ENCODE assay signal across 8 mouse cellular contexts in the genomic region with DNA sequence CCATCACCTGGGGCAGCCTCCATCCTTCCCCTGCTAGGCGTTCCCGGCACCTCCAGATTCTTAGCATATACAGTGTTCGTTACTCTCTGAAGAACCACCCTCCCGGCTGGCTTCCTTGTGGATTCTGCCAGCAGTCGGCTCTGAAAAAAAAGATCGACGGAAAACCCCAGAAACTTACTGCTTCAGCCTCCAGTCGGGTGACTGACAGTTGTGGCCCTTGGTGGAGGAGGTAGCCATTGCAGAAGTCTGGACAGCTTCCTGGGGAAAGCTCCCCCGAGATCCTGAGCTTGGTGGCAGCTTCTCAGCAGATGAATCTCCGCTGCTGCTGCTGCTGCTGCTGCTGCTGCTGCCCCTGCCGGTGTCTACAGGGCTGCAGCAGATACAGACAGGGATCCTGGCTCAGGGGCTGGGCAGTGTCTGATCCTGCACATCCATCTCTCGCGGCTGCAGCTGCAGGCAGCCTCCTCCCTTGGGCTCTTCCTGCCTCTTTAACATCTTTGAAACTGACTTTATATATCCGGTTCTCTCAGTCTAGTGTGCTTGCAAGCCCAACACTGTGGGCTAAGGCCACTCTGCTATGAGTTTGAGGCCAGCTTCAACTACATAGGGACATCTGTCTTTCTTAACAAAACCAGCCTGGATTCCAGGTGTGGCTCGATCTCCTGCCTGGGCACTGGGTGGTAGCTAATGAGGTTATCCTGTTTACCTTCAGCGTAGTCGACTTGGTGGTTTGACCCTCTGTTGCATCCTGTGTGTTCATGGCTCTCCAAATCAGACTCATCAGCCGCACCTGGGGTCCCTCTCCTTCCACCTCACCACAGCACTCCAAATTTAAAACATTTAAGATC. TPM values are rescaled to one million over a fixed set of nuclear protein-coding genes. Genes with fewer than 3 reads are reported as not detected.
DNase-seq lines count a peak whose midpoint lies in the region; ATAC-seq and TF ChIP-seq lines count a peak whose summit lies in the region.

No protein-coding gene starts in this region.

- no peak overlapping the region for H3K27ac ChIP-seq in heart, embryonic 13.5 days (replicated peaks)
- 0 out of 2 replicates have a peak overlapping the region, but pooled peaks have one; percentile 17 for H3K27ac ChIP-seq in hindbrain, embryonic 15.5 days (replicated peaks)

- H3K4me1 ChIP-seq in heart, embryonic 13.5 days = peaks cover 41% of the 10 kb centered on the region
- peaks cover 28% of the 10 kb centered on the region for H3K4me1 ChIP-seq in hindbrain, embryonic 15.5 days (replicated peaks)

- peaks cover 14% of the 10 kb centered on the region for H3K36me3 ChIP-seq in heart, embryonic 13.5 days
- no peaks in the 10 kb centered on the region for H3K36me3 ChIP-seq in hindbrain, embryonic 15.5 days
- H3K36me3 ChIP-seq in myocyte (ENCODE audit: control insufficient read depth, insufficient read depth) = no peaks in the 10 kb centered on the region

- H3K9ac ChIP-seq in heart, embryonic 13.5 days = peak overlapping the region; percentile 8; the same call in 1 of the 2 replicates
- H3K9ac ChIP-seq in hindbrain, embryonic 15.5 days = no peak overlapping the region

- H3K4me2 ChIP-seq in heart, embryonic 13.5 days = peak overlapping the region; percentile 20; the same call in 1 of the 2 replicates
- peak overlapping the region; percentile 29 for H3K4me2 ChIP-seq in hindbrain, embryonic 15.5 days
- H3K4me2 ChIP-seq in myocyte (ENCODE audit: low read depth) = no peak overlapping the region

- WGBS in heart, embryonic 13.5 days = 19% methylated on average over 18 of the region's 18 CpGs
- 22% methylated on average over 18 of the region's 18 CpGs for WGBS in hindbrain, embryonic 15.5 days

- H3K27me3 ChIP-seq in heart, embryonic 13.5 days (replicated peaks) = peaks cover 15% of the 10 kb centered on the region; the same call in 1 of the 2 replicates
- H3K27me3 ChIP-seq in hindbrain, embryonic 15.5 days = no peaks in the 10 kb centered on the region
- no peaks in the 10 kb centered on the region for H3K27me3 ChIP-seq in myocyte (ENCODE audit: control insufficient read depth, insufficient read depth, insufficient read length)

- no peak for TF ChIP-seq POLR2A in myocyte (IDR thresholded peaks at IDR 0.05; ENCODE audit: insufficient read length, low read depth)

- no peak for ATAC-seq in heart, embryonic 13.5 days (ENCODE audit: extremely low read depth, insufficient number of reproducible peaks, low FRiP score, low TSS enrichment)
- ATAC-seq in activated CD4-positive, CD25-positive, alpha-beta regulatory T cell, adult 4 months = peak; percentile 58
- no peak for ATAC-seq in hindbrain, embryonic 15.5 days (ENCODE audit: low FRiP score, low read depth)

- no peak overlapping the region for H3ac ChIP-seq in myocyte (ENCODE audit: control insufficient read depth, insufficient read length)

- no peak overlapping the region for H3K4me3 ChIP-seq in heart, embryonic 13.5 days
- H3K4me3 ChIP-seq in hindbrain, embryonic 15.5 days = no peak overlapping the region; the same call in 1 of the 2 replicates
- no peak overlapping the region for H3K4me3 ChIP-seq in myocyte

- H3K79me2 ChIP-seq in myocyte (ENCODE audit: control insufficient read depth, insufficient read depth) = peaks cover 21% of the 10 kb centered on the region

- DNase-seq in heart, postnatal 4 days = no peak
- no peak for DNase-seq in cerebellum, postnatal 25 days
- DNase-seq in frontal cortex, postnatal 10 days (ENCODE audit: low spot score in 2 of 2) = no peak
- no peak for DNase-seq in cerebellum, adult 9-10 months

- no peaks in the 10 kb centered on the region for H3K9me3 ChIP-seq in heart, embryonic 13.5 days
- no peaks in the 10 kb centered on the region for H3K9me3 ChIP-seq in hindbrain, embryonic 15.5 days

TF ChIP-seq in myocyte, 11 proteins besides CTCF, POLR2A, EP300 and RAD21:
- TF ChIP-seq MYOG (IDR thresholded peaks at IDR 0.05; ENCODE audit: control insufficient read depth in 1 of 3, insufficient read depth in 1 of 3, insufficient read length in 2 of 3, low read depth in 2 of 3) = no peak
- TF ChIP-seq POLR2AphosphoS2 (IDR thresholded peaks at IDR 0.05; ENCODE audit: insufficient read length, low read depth) = peak; percentile 83
- no peak for TF ChIP-seq MYOD1 (IDR thresholded peaks at IDR 0.05; ENCODE audit: control insufficient read depth in 1 of 3, insufficient read length in 2 of 3, low read depth in 2 of 3)

RNA-seq across cellular contexts. Expression of gene Brd2, which starts 6.7 kb away (rescaled TPM):
- 69.0 and 70.0 TPM in 2 replicates for polyA plus RNA-seq in heart, embryonic 13.5 days (2015; fragmentation: Nextera tagmentation; extraction: Ambion mirVana)
- 100 to 1,000 TPM; 125 to 128 TPM for total RNA-seq in heart, postnatal 4 days (2021)
- polyA plus RNA-seq in activated CD4-positive, CD25-positive, alpha-beta regulatory T cell, adult 4 months (2017; shearing (Covaris generic)) = 100 to 1,000 TPM in 1 of 2 experiments, 10 to 100 TPM in 1; 99.8 to 116 TPM
- polyA plus RNA-seq in hindbrain, embryonic 15.5 days (2015; fragmentation: Nextera tagmentation; extraction: Ambion mirVana) = 122 and 144 TPM in 2 replicates
- polyA plus RNA-seq in myocyte (2012; fragmentation: generic; extraction: Trizol) = 90.1 TPM

RNA-seq across cellular contexts. Expression of gene H2-DMa, which starts 9.8 kb away (rescaled TPM):
- 6.0 TPM in 2 replicates for polyA plus RNA-seq in heart, embryonic 13.5 days (2015; fragmentation: Nextera tagmentation; extraction: Ambion mirVana)
- 1 to 10 TPM; 5.6 to 6.0 TPM for total RNA-seq in heart, postnatal 4 days (2021)
- polyA plus RNA-seq in activated CD4-positive, CD25-positive, alpha-beta regulatory T cell, adult 4 months (2017; shearing (Covaris generic)) = 100 to 1,000 TPM; 152 to 211 TPM
- polyA plus RNA-seq in hindbrain, embryonic 15.5 days (2015; fragmentation: Nextera tagmentation; extraction: Ambion mirVana) = 19.4 and 19.8 TPM in 2 replicates
- polyA plus RNA-seq in myocyte (2012; fragmentation: generic; extraction: Trizol) = 7.2 TPM

RNA-seq across cellular contexts. Expression of gene H2-DMb2, which starts 13.9 kb away (rescaled TPM):
- polyA plus RNA-seq in heart, embryonic 13.5 days (2015; fragmentation: Nextera tagmentation; extraction: Ambion mirVana) = 0.15 and 0.20 TPM in 2 replicates
- under 1 TPM; 0.55 to 0.72 TPM for total RNA-seq in heart, postnatal 4 days (2021)
- 10 to 100 TPM in 1 of 2 experiments, 1 to 10 TPM in 1; 4.8 to 19.7 TPM for polyA plus RNA-seq in activated CD4-positive, CD25-positive, alpha-beta regulatory T cell, adult 4 months (2017; shearing (Covaris generic))
- 0.20 and 0.38 TPM in 2 replicates for polyA plus RNA-seq in hindbrain, embryonic 15.5 days (2015; fragmentation: Nextera tagmentation; extraction: Ambion mirVana)
- not detected for polyA plus RNA-seq in myocyte (2012; fragmentation: generic; extraction: Trizol)

RNA-seq across cellular contexts. Expression of gene H2-DMb1, which starts 23.7 kb away (rescaled TPM):
- polyA plus RNA-seq in heart, embryonic 13.5 days (2015; fragmentation: Nextera tagmentation; extraction: Ambion mirVana) = 0.24 and 0.27 TPM in 2 replicates
- total RNA-seq in heart, postnatal 4 days (2021) = under 1 TPM; 0.26 to 0.68 TPM
- polyA plus RNA-seq in activated CD4-positive, CD25-positive, alpha-beta regulatory T cell, adult 4 months (2017; shearing (Covaris generic)) = 1 to 10 TPM; 1.9 to 3.7 TPM
- polyA plus RNA-seq in hindbrain, embryonic 15.5 days (2015; fragmentation: Nextera tagmentation; extraction: Ambion mirVana) = 0.79 and 1.1 TPM in 2 replicates
- polyA plus RNA-seq in myocyte (2012; fragmentation: generic; extraction: Trizol) = not detected

RNA-seq across cellular contexts. Expression of gene H2-Oa, which starts 37.0 kb away (rescaled TPM):
- polyA plus RNA-seq in heart, embryonic 13.5 days (2015; fragmentation: Nextera tagmentation; extraction: Ambion mirVana) = 0.23 TPM in 2 replicates
- total RNA-seq in heart, postnatal 4 days (2021) = not detected
- 10 to 100 TPM; 42.9 to 45.4 TPM for polyA plus RNA-seq in activated CD4-positive, CD25-positive, alpha-beta regulatory T cell, adult 4 months (2017; shearing (Covaris generic))
- 0.14 TPM in 1 of 2 replicates, not detected in the other for polyA plus RNA-seq in hindbrain, embryonic 15.5 days (2015; fragmentation: Nextera tagmentation; extraction: Ambion mirVana)
- 0.07 TPM for polyA plus RNA-seq in myocyte (2012; fragmentation: generic; extraction: Trizol)
